Mouse (Mus musculus) stomach, embryonic 14.5 days (tissue): ENCODE results near the gene Timm10. TPM values are rescaled to one million over a fixed set of nuclear protein-coding genes. Genes with fewer than 3 reads are reported as not detected.

ENCODE experiments used
- ATAC-seq: fragments of 200-750 bp; cut with Nextera tagmentation; 2 replicates; pipeline ENCODE4 v1.8.0; 2017; ENCODE audit warnings: low read depth, moderate TSS enrichment; ENCODE audit not compliant: insufficient number of reproducible peaks, insufficient read depth, low FRiP score
- H3K27ac ChIP-seq: fragments of 300-500 bp; sonication (generic); 2 replicates; pipeline ENCODE4 v1.5.1; 2014; ENCODE audit warnings: mild to moderate bottlenecking, low read length, moderate library complexity, mixed read lengths
- H3K27me3 ChIP-seq: fragments of 300-500 bp; sonication (generic); 2 replicates; pipeline ENCODE4 v1.6.1; 2014; ENCODE audit warnings: low read length, control low read depth, mixed read lengths; ENCODE audit not compliant: control insufficient read depth, insufficient read depth
- H3K36me3 ChIP-seq: fragments of 300-500 bp; sonication (generic); 2 replicates; pipeline ENCODE4 v1.6.1; 2014; ENCODE audit warnings: mild to moderate bottlenecking, control low read depth, low read length, moderate library complexity, mixed read lengths; ENCODE audit not compliant: control insufficient read depth, insufficient read depth
- H3K4me1 ChIP-seq: fragments of 300-500 bp; sonication (generic); 2 replicates; pipeline ENCODE4 v1.6.1; 2014; ENCODE audit warnings: low read length, control low read depth, mixed read lengths; ENCODE audit not compliant: control insufficient read depth, insufficient read depth
- H3K4me2 ChIP-seq: fragments of 300-500 bp; sonication (generic); replicated peaks from 2 replicates; pipeline ENCODE4 v1.6.1; 2014; ENCODE audit warnings: low read depth, low read length, control low read depth
- H3K4me3 ChIP-seq: fragments of 300-500 bp; sonication (generic); 2 replicates; pipeline ENCODE4 v1.5.1; 2014; ENCODE audit warnings: low read depth, low read length, control low read depth
- H3K9ac ChIP-seq: fragments of 300-500 bp; sonication (generic); replicated peaks from 2 replicates; pipeline ENCODE4 v1.6.1; 2014; ENCODE audit warnings: low read depth, mild to moderate bottlenecking, control low read depth, low read length, moderate library complexity, mixed read lengths
- H3K9me3 ChIP-seq: fragments of 300-500 bp; sonication (generic); 2 replicates; pipeline ENCODE4 v1.6.1; 2016; ENCODE audit warnings: low read depth, low read length, control low read depth; ENCODE audit not compliant: control insufficient read depth
- WGBS: fragments of 180-500 bp; shearing (Covaris S2); extraction: QIAGEN DNeasy Blood & Tissue Kit; methylation state at CpG from one replicate; pipeline ENCODE4 v1.1.7; 2014; 5-methylcytosine and 5-hydroxymethylcytosine counted together
- polyA plus RNA-seq: library from polyadenylated mRNA; unstranded; fragments of >200 nt; fragmentation: Nextera tagmentation; extraction: Ambion mirVana; gene quantifications from 2 replicates; pipeline ENCODE4 v1.2.1, GENCODE M21; 2014

Timm10 gene
- 50.2 and 60.2 TPM in 2 replicates for polyA plus RNA-seq

- Histone ChIP-seq H3K9me3 (no peaks in the 10 kb centered on the region), H3K27me3 (no peaks in the 10 kb centered on the region), H3K4me2 (peak within 1 kb of the TSS; percentile 97), H3K4me1 (0 out of 2 replicates have a peak, but pooled peaks cover 4% of the 10 kb centered on the region), H3K9ac (peak within 1 kb of the TSS; percentile 63), H3K4me3 (peak within 1 kb of the TSS; percentile 90), H3K27ac (peak within 1 kb of the TSS; percentile 39), H3K36me3 (no peaks in the 10 kb centered on the region)
- under 1% methylated on average over 34 of the region's 34 CpGs for WGBS
- ATAC-seq = peak; percentile 88
Measured at GRCm38 (mm10) chr2:84826488-84827282, at the start of gene Timm10. Gene Timm10, plus strand, starts transcription at chr2:84826997.

GRCm38 (mm10) chr2:84777706-84778105, 49.1 kb upstream of the Timm10 start:
- H3K4me2 ChIP-seq = no peak overlapping the region
- peaks cover 10% of the 10 kb centered on the region for H3K4me1 ChIP-seq
- no peak overlapping the region for H3K27ac ChIP-seq
- H3K36me3 ChIP-seq = no peaks in the 10 kb centered on the region
- no peaks in the 10 kb centered on the region for H3K9me3 ChIP-seq
- no peak overlapping the region for H3K9ac ChIP-seq
- H3K4me3 ChIP-seq = no peak overlapping the region
- no peak for ATAC-seq
- H3K27me3 ChIP-seq = no peaks in the 10 kb centered on the region
- WGBS = 56% methylated on average over 3 of the region's 3 CpGs

GRCm38 (mm10) chr2:84779210-84779609, 47.6 kb upstream of the Timm10 start:
- 56% methylated on average over 6 of the region's 6 CpGs for WGBS

GRCm38 (mm10) chr2:84783315-84783714, 43.5 kb upstream of the Timm10 start:
- peaks cover 4% of the 10 kb centered on the region; the same call in 1 of the 2 replicates for H3K4me1 ChIP-seq
- H3K4me3 ChIP-seq = no peak overlapping the region
- H3K27me3 ChIP-seq = no peaks in the 10 kb centered on the region
- no peaks in the 10 kb centered on the region for H3K36me3 ChIP-seq
- H3K9ac ChIP-seq = no peak overlapping the region
- no peak for ATAC-seq
- no peaks in the 10 kb centered on the region for H3K9me3 ChIP-seq
- 78% methylated on average over 1 of the region's 1 CpGs for WGBS
- H3K4me2 ChIP-seq = no peak overlapping the region
- H3K27ac ChIP-seq = no peak overlapping the region

More at GRCm38 (mm10) chr2:84779210-84779609, 47.6 kb upstream of the Timm10 start:
- Histone ChIP-seq H3K4me2 (no peak overlapping the region), H3K9ac (no peak overlapping the region), H3K27me3 (no peaks in the 10 kb centered on the region), H3K4me3 (no peak overlapping the region), H3K4me1 (peaks cover 9% of the 10 kb centered on the region), H3K27ac (no peak overlapping the region), H3K9me3 (no peaks in the 10 kb centered on the region), H3K36me3 (no peaks in the 10 kb centered on the region)
- ATAC-seq = no peak

GRCm38 (mm10) chr2:84783840-84784566, 42.8 kb upstream of the Timm10 start:
- Histone ChIP-seq H3K9me3 (no peaks in the 10 kb centered on the region), H3K4me3 (no peak overlapping the region), H3K27me3 (no peaks in the 10 kb centered on the region), H3K9ac (no peak overlapping the region), H3K4me1 (peaks cover 4% of the 10 kb centered on the region; the same call in 1 of the 2 replicates), H3K36me3 (no peaks in the 10 kb centered on the region), H3K27ac (peak overlapping the region; percentile 53; the same call in 1 of the 2 replicates), H3K4me2 (no peak overlapping the region)
- 36% methylated on average over 3 of the region's 3 CpGs for WGBS
- ATAC-seq = peak; percentile 71; the same call in 1 of the 2 replicates

- H3K9me3 ChIP-seq = no peaks in the 10 kb centered on the region
- H3K4me1 ChIP-seq = peaks cover 4% of the 10 kb centered on the region; the same call in 1 of the 2 replicates
- no peak overlapping the region for H3K4me3 ChIP-seq
- H3K9ac ChIP-seq = no peak overlapping the region
- H3K27ac ChIP-seq = no peak overlapping the region
- no peak for ATAC-seq
- H3K27me3 ChIP-seq = no peaks in the 10 kb centered on the region
- 70% methylated on average over 3 of the region's 3 CpGs for WGBS
- no peak overlapping the region for H3K4me2 ChIP-seq
- H3K36me3 ChIP-seq = no peaks in the 10 kb centered on the region
Measured at GRCm38 (mm10) chr2:84788316-84788715, 38.5 kb upstream of the Timm10 start.

GRCm38 (mm10) chr2:84790418-84790817, 36.4 kb upstream of the Timm10 start:
- Histone ChIP-seq H3K4me3 (no peak overlapping the region), H3K27me3 (no peaks in the 10 kb centered on the region), H3K9me3 (no peaks in the 10 kb centered on the region; the same call in 1 of the 2 replicates), H3K36me3 (no peaks in the 10 kb centered on the region), H3K4me2 (no peak overlapping the region), H3K27ac (no peak overlapping the region), H3K9ac (no peak overlapping the region), H3K4me1 (no peaks in the 10 kb centered on the region)
- ATAC-seq = no peak
- 56% methylated on average over 9 of the region's 9 CpGs for WGBS

GRCm38 (mm10) chr2:84792516-84792915, 34.3 kb upstream of the Timm10 start:
- Histone ChIP-seq H3K9ac (no peak overlapping the region), H3K27me3 (no peaks in the 10 kb centered on the region), H3K36me3 (no peaks in the 10 kb centered on the region), H3K9me3 (no peaks in the 10 kb centered on the region; the same call in 1 of the 2 replicates), H3K27ac (no peak overlapping the region), H3K4me2 (no peak overlapping the region), H3K4me3 (no peak overlapping the region), H3K4me1 (no peaks in the 10 kb centered on the region)
- WGBS = 69% methylated on average over 3 of the region's 3 CpGs
- ATAC-seq = no peak
